8 mouse cellular contexts compared by ENCODE assay signal in the genomic region with DNA sequence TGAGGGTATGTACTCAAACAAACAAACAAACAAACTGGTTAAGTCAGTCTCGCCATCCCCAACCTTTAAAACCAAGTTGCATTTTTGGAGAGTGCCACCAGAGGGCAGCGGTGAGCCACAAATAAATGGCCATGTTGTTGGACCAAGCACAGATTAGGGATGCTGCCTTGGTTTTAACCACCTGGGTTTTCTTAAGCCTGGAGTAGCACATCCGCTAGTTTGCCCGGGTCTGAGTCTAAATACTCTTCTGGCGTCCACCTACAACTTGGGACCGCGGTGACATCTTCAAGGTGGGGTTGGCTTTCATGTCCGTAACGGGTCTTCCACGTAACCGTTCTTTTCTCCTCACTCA. TPM values are rescaled to one million over a fixed set of nuclear protein-coding genes. Genes with fewer than 3 reads are reported as not detected.
DNase-seq lines count a peak whose midpoint lies in the region; TF ChIP-seq lines count a peak whose summit lies in the region.
"Had no signal": no experiment of that assay in that cellular context is flagged by ENCODE, and none has a peak within 500 bp of the region (broad histone marks: within the 10 kb centered on the region; RNA-seq: fewer than 3 reads in every experiment).

No protein-coding gene starts in this region.

- no peak overlapping the region for H3K4me3 ChIP-seq in E14TG2a.4 (replicated peaks; ENCODE audit: low read length)
- H3K4me3 ChIP-seq: limb, embryonic 15.5 days had no signal

- DNase-seq in T-cell, adult 2 months (ENCODE audit: low spot score): peak; percentile 29
- DNase-seq in cerebellum, postnatal 36 days: peak; percentile 76 to 84
- peak; percentile 63 to 84 for DNase-seq in heart, postnatal 10 days
- DNase-seq in layer of hippocampus, postnatal 36 days: peak; percentile 62 to 76
- DNase-seq in mesoderm, embryonic 11.5 days (ENCODE audit: low read depth, low spot score): peak; percentile 81
- DNase-seq in spleen, adult 12 weeks (ENCODE audit: low spot score): peak; percentile 36

- intact Hi-C loops in heart, postnatal 10 days (cut with DNase I): loop anchor here (1.0 to 5.0 kb wide), 3 partner anchors 237 to 562 kb away; no protein-coding TSS in a partner anchor

- no peaks in the 10 kb centered on the region for H3K9me3 ChIP-seq in E14TG2a.4 (ENCODE audit: low read length)
- H3K9me3 ChIP-seq: limb, embryonic 15.5 days had no signal

- H3K27me3 ChIP-seq in E14TG2a.4 (ENCODE audit: insufficient read depth, low read length): peaks cover 15% of the 10 kb centered on the region; the same call in 1 of the 2 replicates

- no peaks in the 10 kb centered on the region for H3K36me3 ChIP-seq in E14TG2a.4 (ENCODE audit: insufficient read depth, low read length)
- H3K36me3 ChIP-seq: limb, embryonic 15.5 days had no signal

- peak; percentile 79 for TF ChIP-seq CTCF in E14TG2a.4 (conservative IDR thresholded peaks at IDR 0.05; ENCODE audit: low read length)

- H3K4me1 ChIP-seq in E14TG2a.4 (replicated peaks; ENCODE audit: low read depth, low read length): peaks cover 6% of the 10 kb centered on the region; the same call in 1 of the 2 replicates
- H3K4me1 ChIP-seq: limb, embryonic 15.5 days had no signal

RNA-seq across cellular contexts. Expression of a gene that starts 34.7 kb away (rescaled TPM):
- under 1 TPM in 1 of 2 experiments, not detected in 1; 0.05 TPM for total RNA-seq in heart, postnatal 10 days (2021)
- total RNA-seq in layer of hippocampus, postnatal 36 days (2021): under 1 TPM; 0.55 to 0.76 TPM

RNA-seq across cellular contexts. Expression of a gene that starts 58.0 kb away (rescaled TPM):
- not detected for total RNA-seq in heart, postnatal 10 days (2021)
- total RNA-seq in layer of hippocampus, postnatal 36 days (2021): under 1 TPM; 0.13 to 0.15 TPM

Comparison
In these comparisons a context has a peak if more than half of its experiments do, and no peak if none do; other contexts are left out.
1. DNase-seq: peak in every context shown above with its lines; median percentile 81 in mesoderm, embryonic 11.5 days; 80 in cerebellum, postnatal 36 days; 74 in heart, postnatal 10 days; 69 in layer of hippocampus, postnatal 36 days; 36 in spleen, adult 12 weeks; 29 in T-cell, adult 2 months.